Mouse (Mus musculus) heart, embryonic 12.5 days (tissue): Measurements from ENCODE around the gene Rwdd1. TPM values are rescaled to one million over a fixed set of nuclear protein-coding genes. Genes with fewer than 3 reads are reported as not detected.

Experiments
- ATAC-seq: fragments of 200-750 bp; cut with Nextera tagmentation; 2 replicates; pipeline ENCODE4 v1.8.0; 2017; ENCODE audit warnings: moderate TSS enrichment, moderate library complexity; ENCODE audit not compliant: insufficient number of reproducible peaks, low FRiP score
- H3K27ac ChIP-seq: fragments of 300-500 bp; sonication (generic); 2 replicates; pipeline ENCODE4 v1.5.1; 2016; ENCODE audit warnings: mild to moderate bottlenecking, moderate library complexity; ENCODE audit not compliant: poor library complexity, severe bottlenecking
- H3K27me3 ChIP-seq: fragments of 300-500 bp; sonication (generic); replicated peaks from 2 replicates; pipeline ENCODE4 v1.6.1; 2016; ENCODE audit warnings: mild to moderate bottlenecking, moderate library complexity
- H3K36me3 ChIP-seq: fragments of 300-500 bp; sonication (generic); 2 replicates; pipeline ENCODE4 v1.6.1; 2016; ENCODE audit warnings: mild to moderate bottlenecking, moderate library complexity
- H3K4me1 ChIP-seq: fragments of 300-500 bp; sonication (generic); replicated peaks from 2 replicates; pipeline ENCODE4 v1.6.1; 2016; ENCODE audit warnings: mild to moderate bottlenecking
- H3K4me2 ChIP-seq: fragments of 300-500 bp; sonication (generic); 2 replicates; pipeline ENCODE4 v1.6.1; 2016; ENCODE audit warnings: mild to moderate bottlenecking, moderate library complexity
- H3K4me3 ChIP-seq: fragments of 300-500 bp; sonication (generic); 2 replicates; pipeline ENCODE4 v1.5.1; 2016; ENCODE audit warnings: mild to moderate bottlenecking
- H3K9ac ChIP-seq: fragments of 300-500 bp; sonication (generic); 2 replicates; pipeline ENCODE4 v1.6.1; 2016; ENCODE audit warnings: mild to moderate bottlenecking, moderate library complexity
- H3K9me3 ChIP-seq: fragments of 300-500 bp; sonication (generic); replicated peaks from 2 replicates; pipeline ENCODE4 v1.6.1; 2016; ENCODE audit warnings: mild to moderate bottlenecking, moderate library complexity
- WGBS: fragments of 180-500 bp; shearing (Covaris S2); methylation state at CpG from one replicate; pipeline ENCODE4 v1.1.7; 2016; 5-methylcytosine and 5-hydroxymethylcytosine counted together
- polyA plus RNA-seq: library from polyadenylated mRNA; unstranded; fragments of >200 nt; fragmentation: Nextera tagmentation; extraction: Ambion mirVana; gene quantifications from 2 replicates; pipeline ENCODE4 v1.2.1, GENCODE M21; 2016

The Rwdd1 gene
- 100.0 and 113 TPM in 2 replicates for polyA plus RNA-seq

DNA sequence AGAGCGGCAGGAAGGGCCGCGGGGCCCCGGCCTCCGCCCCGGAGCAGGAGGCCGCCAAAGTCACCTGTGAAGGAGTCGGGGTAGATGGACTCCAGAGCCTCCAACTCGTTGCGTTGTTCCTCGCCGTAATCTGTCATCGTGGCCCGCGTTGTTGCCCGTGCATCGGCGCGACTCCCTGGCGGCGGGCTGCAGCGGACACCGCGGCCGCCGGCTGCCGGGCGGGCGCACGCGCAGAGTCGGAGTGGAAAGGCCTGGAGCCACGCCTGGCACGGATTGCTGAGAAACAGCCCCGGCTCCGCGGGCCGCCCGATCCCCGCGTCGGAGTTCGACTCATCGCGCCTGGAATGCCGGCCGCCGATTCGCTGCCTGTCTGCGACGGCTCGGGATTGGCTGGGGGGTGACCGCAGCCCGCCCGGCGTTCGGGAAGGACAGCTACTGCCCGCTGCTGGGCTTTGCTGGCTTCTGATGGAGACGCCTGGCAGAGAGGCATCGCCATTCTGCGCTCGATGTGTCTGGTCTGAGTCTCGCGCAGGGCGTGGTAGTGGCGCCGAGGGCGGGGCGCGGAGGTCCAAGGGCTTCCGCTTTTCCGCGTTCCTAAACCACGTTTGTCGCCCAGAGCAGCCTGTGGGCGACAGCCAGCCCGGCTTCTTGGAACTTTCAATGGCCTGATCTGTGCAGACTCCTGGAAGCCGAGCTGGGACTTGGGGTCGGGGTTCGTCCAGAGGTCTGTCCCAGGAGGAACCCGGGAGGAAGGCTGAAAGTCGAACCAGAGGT is at the start of gene Rwdd1:
Rwdd1 (minus strand) TSS at position 323 of the 774 bp plus-strand sequence.
- peak; percentile 99 for ATAC-seq
- no peaks in the 10 kb centered on the region for H3K36me3 ChIP-seq
- H3K27ac ChIP-seq, result peak within 1 kb of the TSS; percentile 98
- peak within 1 kb of the TSS; percentile 96 for H3K4me3 ChIP-seq
- no peaks in the 10 kb centered on the region for H3K9me3 ChIP-seq
- peaks cover 11% of the 10 kb centered on the region for H3K4me1 ChIP-seq
- peak within 1 kb of the TSS; percentile 93 for H3K4me2 ChIP-seq
- WGBS, result under 1% methylated on average over 82 of the region's 82 CpGs
- peak within 1 kb of the TSS; percentile 92 for H3K9ac ChIP-seq
- H3K27me3 ChIP-seq, result no peaks in the 10 kb centered on the region

GRCm38 (mm10) chr10:34066591-34066990 is 47.2 kb upstream of the Rwdd1 start:
- Histone ChIP-seq H3K27me3 (no peaks in the 10 kb centered on the region), H3K4me1 (no peaks in the 10 kb centered on the region), H3K36me3 (no peaks in the 10 kb centered on the region), H3K27ac (no peak overlapping the region), H3K9me3 (no peaks in the 10 kb centered on the region), H3K4me2 (no peak overlapping the region), H3K9ac (no peak overlapping the region), H3K4me3 (no peak overlapping the region)
- 50% methylated on average over 3 of the region's 3 CpGs for WGBS
- no peak for ATAC-seq

DNA sequence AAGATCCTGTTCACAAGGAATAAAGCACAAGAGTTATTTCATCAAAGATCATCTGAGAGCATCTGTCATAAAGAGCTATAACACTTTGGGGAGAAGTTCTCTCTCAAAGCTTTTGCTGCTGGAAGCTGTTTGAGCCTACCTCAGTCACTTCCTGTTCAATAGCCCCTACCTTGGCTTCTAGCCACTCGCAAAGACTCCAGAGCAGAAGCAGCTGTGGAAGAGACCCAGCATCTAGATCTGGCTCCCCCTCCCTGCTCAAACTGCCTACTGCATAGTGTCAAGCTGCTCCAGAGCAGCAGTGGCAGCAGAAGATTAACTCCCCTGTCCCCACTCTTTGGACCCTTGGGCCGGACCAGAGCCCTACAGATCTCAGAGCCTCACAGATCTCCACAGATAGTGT is 34.6 kb upstream of the Rwdd1 start:
- no peak overlapping the region for H3K4me3 ChIP-seq
- H3K4me1 ChIP-seq, result no peaks in the 10 kb centered on the region
- H3K9me3 ChIP-seq, result no peaks in the 10 kb centered on the region
- no peak overlapping the region for H3K4me2 ChIP-seq
- no peak for ATAC-seq
- H3K36me3 ChIP-seq, result no peaks in the 10 kb centered on the region
- no peaks in the 10 kb centered on the region for H3K27me3 ChIP-seq
- no peak overlapping the region for H3K27ac ChIP-seq
- H3K9ac ChIP-seq, result no peak overlapping the region
- WGBS, result 60% methylated on average over 2 of the region's 2 CpGs

- Histone ChIP-seq H3K9me3 (no peaks in the 10 kb centered on the region), H3K4me2 (no peak within 1 kb of the TSS), H3K9ac (no peak within 1 kb of the TSS), H3K27me3 (no peaks in the 10 kb centered on the region), H3K36me3 (no peaks in the 10 kb centered on the region), H3K4me1 (no peaks in the 10 kb centered on the region), H3K4me3 (no peak within 1 kb of the TSS), H3K27ac (no peak within 1 kb of the TSS)
- 77% methylated on average over 5 of the region's 5 CpGs for WGBS
- no peak for ATAC-seq
Observed at GRCm38 (mm10) chr10:34044210-34044609, 24.8 kb upstream of the Rwdd1 start, which contains the start of gene Calhm4. TSS of gene Calhm4 (minus strand) at chr10:34044310.

DNA sequence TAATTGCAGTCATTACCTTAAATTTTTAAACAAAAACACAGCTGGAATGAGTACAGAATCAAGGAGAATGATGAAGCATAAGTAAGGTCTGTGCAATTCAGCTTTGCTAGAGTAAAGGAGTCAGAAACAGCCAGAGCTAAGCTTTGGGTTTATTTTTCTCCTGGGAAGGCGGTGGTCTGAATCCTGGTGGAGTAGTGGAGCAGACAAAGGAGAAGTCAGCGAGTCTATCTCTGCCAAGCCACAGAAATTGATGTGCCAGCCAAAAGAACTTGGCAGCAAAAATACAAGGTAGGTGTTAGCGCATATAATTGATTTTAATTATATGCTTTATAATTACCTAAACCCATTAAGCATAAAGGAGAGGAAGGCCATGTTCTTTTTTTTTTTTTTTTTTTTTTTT is 18.0 kb upstream of the Rwdd1 start, which contains the start of gene Trappc3l:
Trappc3l (plus strand) TSS at position 197 of the 400 bp plus-strand sequence.
- H3K27me3 ChIP-seq, result no peaks in the 10 kb centered on the region
- H3K9me3 ChIP-seq, result no peaks in the 10 kb centered on the region
- H3K4me1 ChIP-seq, result no peaks in the 10 kb centered on the region
- no peak within 1 kb of the TSS for H3K9ac ChIP-seq
- no peak within 1 kb of the TSS for H3K4me2 ChIP-seq
- H3K27ac ChIP-seq, result no peak within 1 kb of the TSS
- no peak for ATAC-seq
- H3K36me3 ChIP-seq, result no peaks in the 10 kb centered on the region
- no peak within 1 kb of the TSS for H3K4me3 ChIP-seq
- 83% methylated on average over 3 of the region's 3 CpGs for WGBS

DNA sequence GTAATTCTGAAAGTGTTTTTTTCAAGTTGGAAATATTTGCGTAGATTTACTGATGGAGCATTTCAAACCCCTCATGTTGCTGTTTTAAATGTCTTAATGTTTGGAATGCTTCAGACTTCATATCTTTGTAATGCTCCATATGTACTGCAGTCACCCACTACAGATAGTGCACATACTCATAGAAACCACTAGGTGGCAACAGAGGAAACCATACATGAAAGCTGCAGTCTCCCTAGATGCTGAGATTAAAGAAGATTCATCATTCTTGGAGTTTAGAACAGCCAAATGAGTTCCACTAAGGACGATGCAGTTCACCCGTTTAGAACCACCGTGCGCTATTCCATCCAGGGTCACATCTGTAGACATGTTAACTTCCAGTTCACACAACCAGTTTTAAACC is 17.2 kb upstream of the Rwdd1 start:
- H3K9ac ChIP-seq, result no peak overlapping the region
- no peaks in the 10 kb centered on the region for H3K27me3 ChIP-seq
- H3K4me2 ChIP-seq, result no peak overlapping the region
- ATAC-seq, result no peak
- 14% methylated on average over 5 of the region's 5 CpGs for WGBS
- H3K4me3 ChIP-seq, result no peak overlapping the region
- no peaks in the 10 kb centered on the region for H3K4me1 ChIP-seq
- H3K27ac ChIP-seq, result no peak overlapping the region
- no peaks in the 10 kb centered on the region for H3K36me3 ChIP-seq
- no peaks in the 10 kb centered on the region for H3K9me3 ChIP-seq

- Histone ChIP-seq H3K4me3 (peak overlapping the region; percentile 10), H3K27ac (no peak overlapping the region), H3K4me2 (peak overlapping the region; percentile 60), H3K27me3 (no peaks in the 10 kb centered on the region), H3K9ac (peak overlapping the region; percentile 41; the same call in 1 of the 2 replicates), H3K9me3 (no peaks in the 10 kb centered on the region), H3K36me3 (no peaks in the 10 kb centered on the region), H3K4me1 (no peaks in the 10 kb centered on the region)
- ATAC-seq, result peak; percentile 68; the same call in 1 of the 2 replicates
- WGBS, result 19% methylated on average over 22 of the region's 22 CpGs
Observed at GRCm38 (mm10) chr10:34033630-34034305, 14.3 kb upstream of the Rwdd1 start.

DNA sequence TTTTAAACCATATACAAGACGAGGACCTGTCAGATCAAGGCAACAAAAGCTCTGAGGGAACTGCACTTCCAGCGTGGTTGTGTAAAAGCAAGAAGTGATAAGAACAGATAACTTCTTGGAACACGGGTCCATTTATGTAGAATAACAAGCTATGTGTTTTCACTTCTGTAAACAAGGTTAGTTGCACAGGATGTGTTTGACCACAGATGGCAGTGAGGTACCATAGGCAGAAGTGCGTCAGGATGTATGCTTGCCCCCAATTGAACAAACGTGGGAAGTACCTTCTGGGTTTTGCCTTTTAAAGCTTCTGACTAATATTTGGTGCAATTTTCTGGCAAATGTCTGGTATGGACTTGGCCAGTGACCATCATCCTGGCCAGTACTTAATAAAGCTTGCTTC is 10.9 kb upstream of the Rwdd1 start:
- no peak overlapping the region for H3K4me3 ChIP-seq
- H3K9ac ChIP-seq, result no peak overlapping the region
- H3K27me3 ChIP-seq, result no peaks in the 10 kb centered on the region
- H3K4me2 ChIP-seq, result no peak overlapping the region
- H3K36me3 ChIP-seq, result no peaks in the 10 kb centered on the region
- H3K27ac ChIP-seq, result no peak overlapping the region
- H3K9me3 ChIP-seq, result no peaks in the 10 kb centered on the region
- 56% methylated on average over 5 of the region's 5 CpGs for WGBS
- no peak for ATAC-seq
- no peaks in the 10 kb centered on the region for H3K4me1 ChIP-seq

GRCm38 (mm10) chr10:34018746-34019301 is 600 bp downstream of the Rwdd1 start:
- H3K9ac ChIP-seq, result peak overlapping the region; percentile 92
- H3K4me2 ChIP-seq, result peak overlapping the region; percentile 93

DNA sequence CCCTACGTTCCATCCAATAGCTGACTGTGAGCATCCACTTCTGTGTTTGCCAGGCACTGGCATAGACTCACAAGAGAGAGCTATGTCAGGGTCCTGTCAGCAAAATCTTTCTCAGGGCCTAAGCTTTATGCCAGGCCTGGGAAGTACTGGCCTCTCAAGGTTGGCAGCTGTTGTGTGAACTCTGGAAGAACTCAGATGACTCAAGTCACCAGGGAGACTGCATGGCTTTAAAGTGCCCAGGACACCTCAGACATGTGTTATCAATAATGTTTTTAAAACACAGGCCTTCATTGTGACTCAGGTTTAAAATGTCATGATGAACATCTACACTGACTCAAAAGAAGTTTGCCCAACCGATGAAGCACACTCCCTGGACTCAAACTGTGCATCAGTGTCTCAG is 6.2 kb downstream of the Rwdd1 start:
- Histone ChIP-seq H3K27ac (no peak overlapping the region), H3K9ac (no peak overlapping the region), H3K36me3 (peaks cover 11% of the 10 kb centered on the region), H3K4me2 (no peak overlapping the region), H3K9me3 (no peaks in the 10 kb centered on the region), H3K27me3 (no peaks in the 10 kb centered on the region), H3K4me3 (no peak overlapping the region), H3K4me1 (peaks cover 5% of the 10 kb centered on the region)
- ATAC-seq, result no peak
- 88% methylated on average over 2 of the region's 2 CpGs for WGBS

More at GRCm38 (mm10) chr10:34018746-34019301, 600 bp downstream of the Rwdd1 start:
- Histone ChIP-seq H3K27ac (peak overlapping the region; percentile 98), H3K9me3 (no peaks in the 10 kb centered on the region), H3K4me1 (peaks cover 11% of the 10 kb centered on the region), H3K27me3 (no peaks in the 10 kb centered on the region), H3K4me3 (peak overlapping the region; percentile 96), H3K36me3 (no peaks in the 10 kb centered on the region)
- ATAC-seq, result no peak
- under 1% methylated on average over 21 of the region's 21 CpGs for whole genome bisulfite sequencing

- Histone ChIP-seq H3K9ac (no peak overlapping the region), H3K27me3 (no peaks in the 10 kb centered on the region), H3K36me3 (peaks cover 18% of the 10 kb centered on the region), H3K27ac (no peak overlapping the region), H3K4me2 (no peak overlapping the region), H3K9me3 (no peaks in the 10 kb centered on the region), H3K4me3 (no peak overlapping the region), H3K4me1 (no peaks in the 10 kb centered on the region)
- no peak for ATAC-seq
- 93% methylated on average over 4 of the region's 4 CpGs for WGBS
Observed at GRCm38 (mm10) chr10:34012581-34012980, 6.8 kb downstream of the Rwdd1 start.
